Mouse (Mus musculus) cerebellum, adult 2 months (tissue): ENCODE data around the gene Avil.

Experiments used
- CTCF ChIP-seq: fragments of 200-500 bp; IDR thresholded peaks from 2 replicates; pipeline ENCODE4 v1.5.1; 2011; ENCODE audit warnings: low read depth, mild to moderate bottlenecking, control low read depth, low read length, moderate library complexity, borderline replicate concordance; ENCODE audit not compliant: insufficient read depth
- POLR2A ChIP-seq: fragments of 200-500 bp; IDR thresholded peaks from 2 replicates; pipeline ENCODE4 v1.6.1; 2011; ENCODE audit warnings: low read length, control low read depth, borderline replicate concordance; ENCODE audit not compliant: insufficient read depth

GRCm38 (mm10) chr10:127069281-127070189 is 69.0 kb downstream of the Avil start:
- TF ChIP-seq POLR2A, result 0 out of 2 replicates have a peak, but pooled peaks have one; percentile 3
- no peak for TF ChIP-seq CTCF
